Mouse (Mus musculus) G1E (cell line): ENCODE measurements around the gene Ehbp1. TPM values are rescaled to one million over a fixed set of nuclear protein-coding genes. Genes with fewer than 3 reads are reported as not detected.

Experiments used
- ATAC-seq: 2 replicates; pipeline ENCODE4 v1.8.0; 2016; ENCODE audit warnings: mild to moderate bottlenecking; ENCODE audit not compliant: insufficient number of reproducible peaks, poor library complexity, low FRiP score, severe bottlenecking; ENCODE audit errors: extremely low read depth
- DNase-seq: peaks from one replicate; pipeline ENCODE4 v3.0.0; 2012; ENCODE audit warnings: low spot score
- H3K27me3 ChIP-seq: 2 replicates; pipeline ENCODE4 v1.6.1; 2012; ENCODE audit warnings: mild to moderate bottlenecking, low read length, inconsistent platforms; ENCODE audit not compliant: insufficient read depth
- H3K36me3 ChIP-seq: replicated peaks from 2 replicates; pipeline ENCODE3; 2012; ENCODE audit warnings: mild to moderate bottlenecking, inconsistent platforms
- H3K4me1 ChIP-seq: 2 replicates; pipeline ENCODE4 v1.6.1; 2012; ENCODE audit warnings: low read depth, low read length, inconsistent platforms, mixed read lengths; ENCODE audit not compliant: insufficient read depth
- H3K4me3 ChIP-seq: 2 replicates; pipeline ENCODE4 v1.5.1; 2012; ENCODE audit warnings: low read depth, mild to moderate bottlenecking, inconsistent platforms, low read length, moderate library complexity, mixed read lengths
- H3K9me3 ChIP-seq: replicated peaks from 2 replicates; pipeline ENCODE4 v1.6.1; 2012; ENCODE audit warnings: inconsistent platforms
- CTCF ChIP-seq: IDR thresholded peaks from 2 replicates; pipeline ENCODE4 v1.5.1; 2012; ENCODE audit warnings: low read depth, low read length, inconsistent platforms, mixed read lengths
- GATA1 ChIP-seq: IDR thresholded peaks from 2 replicates; pipeline ENCODE4 v1.6.1; 2012; ENCODE audit warnings: borderline replicate concordance, low read length, inconsistent platforms, mixed read lengths
- GATA2 ChIP-seq: IDR thresholded peaks from 2 replicates; pipeline ENCODE4 v1.6.1; 2012; ENCODE audit warnings: low read depth, low read length, inconsistent platforms, borderline replicate concordance
- POLR2AphosphoS5 ChIP-seq: IDR thresholded peaks from 2 replicates; pipeline ENCODE4 v1.6.1; 2012; ENCODE audit warnings: low read depth, low read length, inconsistent platforms; ENCODE audit not compliant: insufficient replicate concordance
- TAL1 ChIP-seq: conservative IDR thresholded peaks from 2 replicates; pipeline ENCODE4 v1.6.1; 2012; ENCODE audit warnings: low read depth, low read length, inconsistent platforms, mixed read lengths
- polyA plus RNA-seq: library from polyadenylated mRNA; stranded (reverse); fragments of >175 nt; gene quantifications from 2 replicates; pipeline ENCODE4 v1.2.3, GENCODE M21; 2012
- total RNA-seq, 2 experiments: library from RNA; stranded (forward) in 1 of 2; stranded (reverse) in 1 of 2; fragments of 200-1000 nt in 1 of 2; fragments of >200 nt in 1 of 2; fragmentation: Nextera tagmentation in 1 of 2; gene quantifications; 2 replicates each; pipeline ENCODE4 v1.2.3; 2014 to 2017

Gene Ehbp1
- total and polyA plus RNA-seq, 3 experiments = 0.30 to 13.5 (median 3.8) TPM

DNA sequence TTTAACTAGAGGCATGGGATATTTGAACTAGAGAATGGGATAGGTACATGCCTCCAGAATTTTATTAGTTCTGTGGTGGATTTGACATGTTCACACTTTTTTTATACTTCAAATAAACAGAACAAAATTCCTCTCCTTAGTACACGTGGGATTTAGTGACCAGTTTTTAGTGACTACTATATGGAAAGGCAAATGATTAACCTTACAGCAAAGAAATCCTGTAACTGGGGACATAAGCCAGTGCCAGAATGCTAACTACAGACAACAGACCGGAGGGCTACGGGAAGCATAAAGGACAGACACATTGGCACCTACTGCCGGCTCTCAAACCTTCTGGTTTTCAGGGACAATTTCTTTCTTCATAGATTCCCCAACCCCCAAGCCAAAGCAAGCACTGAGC is 72.4 kb downstream of the Ehbp1 start:
- Histone ChIP-seq H3K36me3 (no peaks in the 10 kb centered on the region), H3K4me1 (no peaks in the 10 kb centered on the region), H3K27me3 (no peaks in the 10 kb centered on the region), H3K4me3 (no peak overlapping the region), H3K9me3 (no peaks in the 10 kb centered on the region)
- ATAC-seq (no peak), DNase-seq (no peak)
- TF ChIP-seq GATA1 (no peak), POLR2AphosphoS5 (no peak), TAL1 (no peak), CTCF (no peak), GATA2 (no peak)

DNA sequence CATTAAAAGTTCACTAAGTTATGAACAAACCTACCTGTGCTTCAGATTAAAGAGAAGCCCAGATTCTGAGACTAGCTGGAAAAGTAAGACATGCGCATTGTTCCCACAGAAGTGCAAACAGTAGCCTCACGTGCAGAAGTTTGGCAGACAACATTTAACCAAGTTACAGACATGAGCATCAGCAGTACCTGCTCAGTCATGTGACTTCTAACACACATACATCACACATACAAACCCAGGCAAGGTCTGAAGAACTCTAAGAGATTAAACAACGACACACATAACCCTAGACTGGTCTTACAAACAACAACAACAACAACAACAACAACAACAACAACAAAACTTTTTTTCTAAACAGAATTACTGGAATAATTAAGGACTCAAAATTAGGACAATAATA is 72.9 kb downstream of the Ehbp1 start:
- Histone ChIP-seq H3K27me3 (no peaks in the 10 kb centered on the region), H3K36me3 (no peaks in the 10 kb centered on the region), H3K9me3 (no peaks in the 10 kb centered on the region), H3K4me1 (no peaks in the 10 kb centered on the region), H3K4me3 (no peak overlapping the region)
- TF ChIP-seq POLR2AphosphoS5 = no peak
- TF ChIP-seq TAL1 = no peak
- no peak for DNase-seq
- ATAC-seq = no peak

DNA sequence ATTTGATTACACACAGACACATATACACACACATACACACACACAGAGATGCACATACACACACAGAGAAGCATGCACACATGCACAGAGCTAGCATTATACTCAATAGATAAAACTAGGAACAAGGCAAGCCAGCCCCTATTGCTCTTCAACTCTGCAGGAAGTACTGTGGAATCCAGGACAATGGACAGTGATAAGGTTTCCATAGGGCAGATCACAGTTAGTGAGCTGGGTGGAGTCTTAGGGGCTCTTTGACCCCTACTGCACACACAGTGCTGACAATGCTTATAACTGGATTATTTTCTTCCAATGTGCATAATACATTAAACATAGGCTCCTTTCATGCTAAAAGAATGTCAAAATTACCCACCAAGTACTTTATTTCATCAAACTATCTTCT is 75.1 kb downstream of the Ehbp1 start:
- no peaks in the 10 kb centered on the region for H3K9me3 ChIP-seq
- H3K36me3 ChIP-seq = no peaks in the 10 kb centered on the region
- no peaks in the 10 kb centered on the region for H3K4me1 ChIP-seq
- H3K27me3 ChIP-seq = no peaks in the 10 kb centered on the region
- TF ChIP-seq GATA2 (no peak), TAL1 (no peak), CTCF (no peak), GATA1 (no peak)
- no peak overlapping the region for H3K4me3 ChIP-seq
- ATAC-seq (no peak), DNase-seq (no peak)

DNA sequence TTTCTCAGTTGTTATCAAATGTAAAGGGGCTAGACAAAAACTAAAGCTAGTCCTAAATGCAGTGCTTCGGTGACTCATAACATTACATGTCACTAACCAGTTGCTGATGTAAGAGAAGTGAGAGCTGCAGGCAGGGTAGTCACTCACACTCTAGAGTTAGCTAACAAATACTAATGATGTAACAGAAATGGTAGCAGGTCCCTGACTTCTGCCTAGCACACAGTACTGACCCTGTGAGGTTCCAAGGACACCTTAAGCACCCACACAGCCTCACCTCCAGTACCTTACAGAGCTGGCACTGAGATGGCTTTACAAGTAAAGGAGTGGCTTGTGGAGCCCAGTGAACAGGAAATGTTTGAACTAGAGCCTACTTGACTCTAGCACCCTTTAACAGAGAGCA is 86.7 kb downstream of the Ehbp1 start:
- ATAC-seq = no peak
- Histone ChIP-seq H3K4me3 (no peak overlapping the region), H3K4me1 (no peaks in the 10 kb centered on the region), H3K9me3 (no peaks in the 10 kb centered on the region), H3K27me3 (no peaks in the 10 kb centered on the region), H3K36me3 (no peaks in the 10 kb centered on the region)
- TF ChIP-seq GATA2 (no peak), CTCF (no peak)
- no peak for DNase-seq

DNA sequence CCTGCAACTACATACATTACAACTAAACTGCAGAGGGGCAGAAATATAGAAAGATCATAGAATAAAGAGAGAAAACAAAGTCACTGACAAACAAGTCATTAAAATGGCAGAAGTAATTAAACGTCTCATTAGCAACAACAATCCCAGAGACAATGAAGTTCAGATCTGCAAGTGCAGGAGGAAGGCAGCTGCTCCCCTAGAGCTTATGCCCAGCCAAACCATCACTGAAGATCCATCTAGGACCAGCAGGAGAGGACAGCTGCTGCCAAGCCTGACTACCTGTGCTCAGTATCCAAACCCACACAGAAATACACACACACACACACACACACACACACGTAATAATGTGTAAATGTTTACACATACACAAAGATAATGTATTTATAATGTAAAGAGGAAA is 92.7 kb downstream of the Ehbp1 start:
- TF ChIP-seq TAL1 (no peak), CTCF (no peak), GATA2 (no peak), GATA1 (no peak), POLR2AphosphoS5 (no peak)
- no peak for ATAC-seq
- Histone ChIP-seq H3K4me1 (no peaks in the 10 kb centered on the region), H3K27me3 (peaks cover 2% of the 10 kb centered on the region; the same call in 1 of the 2 replicates), H3K4me3 (no peak overlapping the region), H3K36me3 (no peaks in the 10 kb centered on the region), H3K9me3 (no peaks in the 10 kb centered on the region)
- no peak for DNase-seq

DNA sequence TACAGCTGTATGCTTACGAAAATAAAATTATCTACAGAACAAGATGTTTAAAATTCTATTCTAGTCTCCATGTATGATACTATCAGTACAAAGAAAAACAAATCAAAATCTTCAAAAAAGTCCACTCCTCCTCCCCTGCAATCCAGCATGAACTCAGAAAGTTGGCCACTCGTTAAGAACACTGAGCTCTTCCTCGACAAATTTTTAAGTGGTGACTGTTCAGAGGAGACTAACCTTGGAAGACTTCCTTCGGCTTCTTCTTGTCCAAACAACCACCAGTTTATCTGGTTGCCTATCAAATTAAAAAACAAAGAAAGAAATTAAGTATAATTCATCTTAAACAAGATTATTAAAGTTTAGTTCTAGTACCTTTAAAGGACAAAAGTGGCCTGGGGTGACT is 94.4 kb downstream of the Ehbp1 start:
- H3K4me1 ChIP-seq = no peaks in the 10 kb centered on the region
- TF ChIP-seq CTCF (no peak), GATA1 (no peak)
- peaks cover 2% of the 10 kb centered on the region; the same call in 1 of the 2 replicates for H3K27me3 ChIP-seq
- H3K9me3 ChIP-seq = no peaks in the 10 kb centered on the region
- ATAC-seq (no peak), DNase-seq (no peak)
- H3K4me3 ChIP-seq = no peak overlapping the region
- H3K36me3 ChIP-seq = no peaks in the 10 kb centered on the region

DNA sequence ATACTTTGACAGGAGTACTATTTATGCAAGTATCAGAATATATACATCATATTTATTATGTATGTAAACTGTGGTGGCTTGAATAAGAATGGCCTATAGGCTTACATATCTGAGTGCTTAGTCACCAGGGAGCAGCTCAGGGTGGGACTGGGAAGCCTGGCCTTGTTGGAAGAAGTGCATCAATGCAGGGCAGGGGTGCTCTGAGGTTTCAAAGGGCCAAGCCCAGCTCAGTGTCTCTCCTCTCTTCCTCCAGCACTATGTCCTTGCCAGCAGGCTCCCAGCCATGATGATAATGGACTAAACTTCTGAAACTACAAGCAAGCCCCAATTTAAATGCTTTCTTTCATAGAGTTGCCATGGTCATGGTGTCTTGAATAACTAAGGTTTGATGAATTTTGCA is 95.0 kb downstream of the Ehbp1 start:
- no peak overlapping the region for H3K4me3 ChIP-seq

More for the DNA sequence above, 95.0 kb downstream of the Ehbp1 start:
- TF ChIP-seq TAL1 = no peak
- TF ChIP-seq GATA2 = no peak
- TF ChIP-seq CTCF = no peak
- no peak for TF ChIP-seq POLR2AphosphoS5
- no peak for TF ChIP-seq GATA1
- H3K27me3 ChIP-seq = peaks cover 2% of the 10 kb centered on the region; the same call in 1 of the 2 replicates
- no peaks in the 10 kb centered on the region for H3K9me3 ChIP-seq
- DNase-seq = no peak
- no peaks in the 10 kb centered on the region for H3K4me1 ChIP-seq
- H3K36me3 ChIP-seq = no peaks in the 10 kb centered on the region
- ATAC-seq = no peak
